Mouse (Mus musculus) lung, embryonic 14.5 days (tissue): ENCODE results near the gene 1810062G17Rik. TPM values are rescaled to one million over a fixed set of nuclear protein-coding genes. Genes with fewer than 3 reads are reported as not detected.
A peak's percentile ranks its signal among the peaks of the same experiment; 100 is the strongest.

Experiments
- ATAC-seq: fragments of 200-750 bp; cut with Nextera tagmentation; 2 replicates; pipeline ENCODE4 v1.8.0; 2017; ENCODE audit warnings: mild to moderate bottlenecking, moderate TSS enrichment, moderate library complexity; ENCODE audit not compliant: insufficient read depth
- DNase-seq: peaks from one replicate; pipeline ENCODE4 v3.0.0-alpha.2; 2015
- H3K27ac ChIP-seq: fragments of 300-500 bp; sonication (generic); 2 replicates; pipeline ENCODE4 v1.5.1; 2014; ENCODE audit warnings: low read depth, mild to moderate bottlenecking, moderate library complexity
- H3K27me3 ChIP-seq: fragments of 300-500 bp; sonication (generic); 2 replicates; pipeline ENCODE4 v1.6.1; 2014; ENCODE audit warnings: low read length, control low read depth; ENCODE audit not compliant: insufficient read depth
- H3K36me3 ChIP-seq: fragments of 300-500 bp; sonication (generic); 2 replicates; pipeline ENCODE4 v1.6.1; 2014; ENCODE audit warnings: control low read depth; ENCODE audit not compliant: insufficient read depth
- H3K4me1 ChIP-seq: fragments of 300-500 bp; sonication (generic); 2 replicates; pipeline ENCODE4 v1.6.1; 2014; ENCODE audit warnings: antibody characterized with exemption, control low read depth; ENCODE audit not compliant: insufficient read depth
- H3K4me2 ChIP-seq: fragments of 300-500 bp; sonication (generic); 2 replicates; pipeline ENCODE4 v1.6.1; 2014; ENCODE audit warnings: mild to moderate bottlenecking
- H3K4me3 ChIP-seq: fragments of 300-500 bp; sonication (generic); 2 replicates; pipeline ENCODE4 v1.5.1; 2014; ENCODE audit warnings: low read depth, low read length
- H3K9ac ChIP-seq: fragments of 300-500 bp; sonication (generic); 2 replicates; pipeline ENCODE4 v1.6.1; 2014
- H3K9me3 ChIP-seq: fragments of 300-500 bp; sonication (generic); 2 replicates; pipeline ENCODE4 v1.6.1; 2016; ENCODE audit warnings: low read depth, low read length, control low read depth
- CTCF ChIP-seq: IDR thresholded peaks from 2 replicates; pipeline ENCODE4 v1.5.1; 2016; ENCODE audit warnings: antibody characterized with exemption, low read depth
- WGBS: fragments of 180-500 bp; shearing (Covaris S2); extraction: QIAGEN DNeasy Blood & Tissue Kit; methylation state at CpG from one replicate; pipeline ENCODE4 v1.1.7; 2014; 5-methylcytosine and 5-hydroxymethylcytosine counted together
- polyA plus RNA-seq: library from polyadenylated mRNA; unstranded; fragments of >200 nt; fragmentation: Nextera tagmentation; extraction: Ambion mirVana; gene quantifications from 2 replicates; pipeline ENCODE4 v1.2.1, GENCODE M21; 2014

Gene 1810062G17Rik
- 3.3 TPM in 2 replicates for polyA plus RNA-seq

GRCm38 (mm10) chr3:36475532-36476087 is at the start of gene 1810062G17Rik, which contains the start of gene Anxa5:
Gene 1810062G17Rik, plus strand, starts transcription at chr3:36475937.
Gene Anxa5, minus strand, starts transcription at chr3:36475894.
- H3K4me1 ChIP-seq, result peaks cover 15% of the 10 kb centered on the region
- WGBS, result under 1% methylated on average over 32 of the region's 32 CpGs
- H3K27ac ChIP-seq, result peak within 1 kb of the TSS; percentile 93
- ATAC-seq, result peak; percentile 99
- no peaks in the 10 kb centered on the region for H3K9me3 ChIP-seq
- no peaks in the 10 kb centered on the region for H3K36me3 ChIP-seq
- peak within 1 kb of the TSS; percentile 70 for H3K4me3 ChIP-seq
- peak within 1 kb of the TSS; percentile 66 for H3K4me2 ChIP-seq
- peak within 1 kb of the TSS; percentile 79 for H3K9ac ChIP-seq
- peak; percentile 99 for DNase-seq
- H3K27me3 ChIP-seq, result no peaks in the 10 kb centered on the region
- peak; percentile 74 for TF ChIP-seq CTCF

GRCm38 (mm10) chr3:36427386-36427785 is 48.4 kb upstream of the 1810062G17Rik start:
- H3K9ac ChIP-seq, result no peak overlapping the region
- no peaks in the 10 kb centered on the region for H3K36me3 ChIP-seq
- H3K4me1 ChIP-seq, result no peaks in the 10 kb centered on the region
- H3K27me3 ChIP-seq, result no peaks in the 10 kb centered on the region
- 92% methylated on average over 8 of the region's 8 CpGs for WGBS
- ATAC-seq (no peak), DNase-seq (no peak)
- H3K9me3 ChIP-seq, result no peaks in the 10 kb centered on the region
- H3K27ac ChIP-seq, result no peak overlapping the region
- H3K4me3 ChIP-seq, result no peak overlapping the region
- no peak overlapping the region for H3K4me2 ChIP-seq
- no peak for TF ChIP-seq CTCF

- 79% methylated on average over 1 of the region's 1 CpGs for WGBS
- Histone ChIP-seq H3K27ac (no peak overlapping the region), H3K36me3 (no peaks in the 10 kb centered on the region), H3K27me3 (no peaks in the 10 kb centered on the region), H3K9me3 (no peaks in the 10 kb centered on the region), H3K9ac (no peak overlapping the region), H3K4me3 (no peak overlapping the region), H3K4me2 (no peak overlapping the region), H3K4me1 (no peaks in the 10 kb centered on the region)
- no peak for DNase-seq
- ATAC-seq, result no peak
- no peak for TF ChIP-seq CTCF
These were observed 45.4 kb upstream of the 1810062G17Rik start for GRCm38 (mm10) chr3:36430360-36430759.

- Histone ChIP-seq H3K9me3 (no peaks in the 10 kb centered on the region), H3K4me2 (no peak overlapping the region), H3K36me3 (no peaks in the 10 kb centered on the region), H3K27me3 (no peaks in the 10 kb centered on the region), H3K4me3 (no peak overlapping the region), H3K9ac (no peak overlapping the region), H3K4me1 (no peaks in the 10 kb centered on the region), H3K27ac (no peak overlapping the region)
- DNase-seq (peak; percentile 31), ATAC-seq (peak; percentile 43; the same call in 1 of the 2 replicates)
- 33% methylated on average over 4 of the region's 4 CpGs for WGBS
- no peak for TF ChIP-seq CTCF
These were observed 35.5 kb upstream of the 1810062G17Rik start for GRCm38 (mm10) chr3:36440280-36440679.

- Histone ChIP-seq H3K27me3 (no peaks in the 10 kb centered on the region), H3K9me3 (no peaks in the 10 kb centered on the region), H3K4me3 (no peak overlapping the region), H3K27ac (no peak overlapping the region), H3K9ac (no peak overlapping the region), H3K36me3 (peaks cover 7% of the 10 kb centered on the region; the same call in 1 of the 2 replicates), H3K4me2 (no peak overlapping the region), H3K4me1 (no peaks in the 10 kb centered on the region)
- TF ChIP-seq CTCF, result peak; percentile 83
- 2% methylated on average over 2 of the region's 2 CpGs for WGBS
- ATAC-seq (peak; percentile 32; the same call in 1 of the 2 replicates), DNase-seq (peak; percentile 91)
These were observed 33.3 kb upstream of the 1810062G17Rik start for GRCm38 (mm10) chr3:36442426-36442825.

GRCm38 (mm10) chr3:36446041-36446440 is 29.7 kb upstream of the 1810062G17Rik start:
- DNase-seq (no peak), ATAC-seq (no peak)
- no peaks in the 10 kb centered on the region for H3K9me3 ChIP-seq
- H3K27me3 ChIP-seq, result no peaks in the 10 kb centered on the region
- H3K4me2 ChIP-seq, result no peak overlapping the region
- H3K4me3 ChIP-seq, result no peak overlapping the region
- no peaks in the 10 kb centered on the region for H3K4me1 ChIP-seq
- H3K9ac ChIP-seq, result no peak overlapping the region
- H3K27ac ChIP-seq, result no peak overlapping the region
- TF ChIP-seq CTCF, result no peak
- 93% methylated on average over 3 of the region's 3 CpGs for WGBS
- peaks cover 42% of the 10 kb centered on the region for H3K36me3 ChIP-seq

- H3K27me3 ChIP-seq, result no peaks in the 10 kb centered on the region
- H3K4me2 ChIP-seq, result no peak overlapping the region
- H3K4me1 ChIP-seq, result no peaks in the 10 kb centered on the region
- H3K9me3 ChIP-seq, result no peaks in the 10 kb centered on the region
- no peak for DNase-seq
- H3K9ac ChIP-seq, result no peak overlapping the region
- TF ChIP-seq CTCF, result no peak
- H3K27ac ChIP-seq, result no peak overlapping the region
- H3K4me3 ChIP-seq, result no peak overlapping the region
- WGBS, result 74% methylated on average over 5 of the region's 5 CpGs
- no peak for ATAC-seq
- H3K36me3 ChIP-seq, result peaks cover 46% of the 10 kb centered on the region
These were observed 29.2 kb upstream of the 1810062G17Rik start for GRCm38 (mm10) chr3:36446506-36446905.
